Mouse (Mus musculus): ENCODE results near the gene Tbcd.
A peak's percentile ranks its signal among the peaks of the same experiment; 100 is the strongest.

Tbcd gene

DNA sequence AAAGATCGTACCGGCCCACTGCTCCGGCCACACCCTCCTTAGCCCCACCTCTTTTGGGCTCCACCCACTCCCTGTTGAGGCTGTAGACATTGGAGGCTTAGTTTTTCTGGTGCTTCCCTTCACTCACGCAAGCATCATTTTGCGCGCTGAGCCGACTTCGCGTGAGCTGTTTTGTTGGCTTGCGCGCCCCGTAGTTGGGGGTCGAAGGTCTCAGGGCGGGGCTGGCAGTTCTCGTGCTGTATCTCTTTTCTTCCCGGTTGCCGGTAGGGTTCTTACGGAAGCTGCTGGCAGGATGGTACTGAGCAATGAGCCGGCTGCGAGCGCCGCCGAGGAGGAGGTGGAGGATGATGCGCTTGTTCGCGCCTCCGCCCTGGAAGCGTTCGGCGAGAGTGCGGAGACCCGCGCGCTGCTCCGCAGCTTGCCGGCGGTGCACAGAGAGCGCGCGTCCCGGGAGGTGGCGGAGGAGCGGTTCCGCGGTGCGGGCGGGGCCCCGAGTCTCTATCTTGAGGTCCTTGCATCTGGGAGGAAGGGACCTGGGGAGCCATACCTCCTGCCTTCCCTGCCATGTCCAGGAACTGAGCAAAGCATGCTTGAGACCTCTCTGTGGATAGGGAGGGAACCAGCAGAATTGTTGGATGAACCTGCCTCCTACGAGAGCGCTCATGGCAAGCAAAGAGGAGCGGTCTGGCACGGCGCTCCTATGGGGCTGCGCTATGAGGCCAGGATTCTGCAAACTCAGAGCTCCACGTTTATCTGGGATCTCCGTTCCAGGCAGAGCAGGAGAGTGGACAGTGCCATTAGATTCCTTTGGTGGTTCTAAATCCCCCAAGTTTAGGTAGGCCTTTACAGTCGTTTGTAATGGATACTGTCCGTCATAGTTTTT lies at the start of gene Tbcd:
Gene Tbcd (plus strand): TSS at position 197 of the 883 bp plus-strand sequence.
- DNase-seq (ENCODE audit: low spot score in 2 of 2) = peak; percentile 96 to 98

DNA sequence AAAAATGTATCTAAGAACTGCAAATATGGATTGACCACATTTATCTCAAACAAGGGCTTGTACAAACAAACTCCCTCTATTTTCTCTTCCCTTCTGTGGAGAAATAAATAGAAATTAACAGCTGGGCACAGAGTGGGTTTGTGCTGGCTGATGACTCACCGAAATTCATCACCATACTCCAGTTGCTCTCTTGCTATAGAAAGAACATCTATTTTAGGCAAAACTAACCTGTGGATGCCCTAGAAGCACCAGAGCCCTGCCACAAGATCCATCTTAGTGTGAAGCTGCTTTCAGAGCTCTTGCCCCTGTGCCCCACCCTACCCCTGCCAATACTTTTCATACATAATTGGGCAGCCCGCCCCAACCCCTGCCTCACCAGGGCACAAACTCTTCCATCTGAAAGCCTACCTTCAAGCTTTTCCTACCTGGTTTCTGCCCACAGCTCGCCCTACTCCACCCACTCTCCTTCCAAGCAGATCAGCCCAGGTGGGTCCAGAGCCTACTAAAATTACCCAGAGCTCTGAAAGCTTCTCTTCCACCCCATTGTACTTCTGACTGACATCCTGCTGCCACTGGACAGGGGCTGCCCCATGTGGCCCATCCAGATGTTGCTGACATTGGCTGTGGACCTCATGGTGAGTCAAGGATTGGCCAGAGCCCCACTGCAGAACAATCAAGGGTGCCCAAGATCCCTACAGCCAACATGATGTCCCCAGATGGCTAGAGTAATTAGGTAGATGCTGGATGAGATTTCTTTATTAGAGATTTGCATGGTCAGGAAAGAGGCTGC lies 44.2 kb upstream of the Tbcd start:
- no peak for DNase-seq (ENCODE audit: low spot score in 2 of 2)

- DNase-seq (ENCODE audit: low spot score in 2 of 2) = no peak
Observed at GRCm38 (mm10) chr11:121414762-121415161, 37.0 kb upstream of the Tbcd start.

DNA sequence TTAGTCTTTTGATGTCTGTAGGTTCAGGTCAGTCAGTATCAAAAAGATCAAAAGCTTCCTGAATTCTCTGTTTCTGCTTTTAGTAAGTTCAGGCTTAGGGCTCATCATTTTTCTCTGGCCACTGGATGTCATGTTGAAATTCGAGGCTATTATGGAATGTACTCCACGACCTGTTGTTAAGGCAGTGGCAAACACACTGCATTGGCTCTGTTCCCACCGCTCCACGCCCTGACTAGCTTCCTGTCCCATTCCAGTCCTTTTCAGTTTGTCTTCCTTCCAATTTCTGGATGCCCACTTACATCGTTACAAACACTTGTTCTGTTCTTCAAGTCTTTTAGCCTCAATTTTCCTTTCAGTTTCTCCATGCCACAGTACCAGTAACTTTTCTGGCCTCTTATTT lies 36.4 kb upstream of the Tbcd start:
- DNase-seq (ENCODE audit: low spot score in 2 of 2) = no peak

- no peak for DNase-seq (ENCODE audit: low spot score in 2 of 2)
Observed at GRCm38 (mm10) chr11:121417971-121418370, 33.8 kb upstream of the Tbcd start.

DNA sequence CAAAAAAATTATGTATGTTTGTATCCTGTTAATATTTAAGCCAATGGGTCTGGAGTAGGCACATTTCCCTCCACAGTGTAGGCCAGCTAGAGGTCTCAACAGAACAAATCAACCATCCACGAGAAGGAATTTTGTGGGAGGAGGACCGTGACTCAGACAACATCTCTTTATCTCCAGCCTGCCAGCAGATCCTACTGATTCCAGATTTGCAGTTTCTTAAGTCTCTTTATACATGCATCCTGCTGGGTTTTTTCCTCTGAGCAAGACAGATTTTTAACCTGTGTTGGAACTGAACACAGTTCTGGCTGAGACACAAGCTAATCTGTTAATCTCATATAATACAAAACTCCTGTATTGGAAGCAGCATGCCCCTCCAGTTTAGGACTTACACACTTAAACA lies 32.8 kb upstream of the Tbcd start:
- DNase-seq (ENCODE audit: low spot score in 2 of 2) = no peak

- DNase-seq (ENCODE audit: low spot score in 2 of 2) = no peak
Observed at GRCm38 (mm10) chr11:121420379-121420778, 31.4 kb upstream of the Tbcd start.

GRCm38 (mm10) chr11:121420830-121421552 lies 30.8 kb upstream of the Tbcd start, which contains the start of gene Fn3krp:
Gene Fn3krp (plus strand): TSS chr11:121421401.
- DNase-seq (ENCODE audit: low spot score in 2 of 2) = peak; percentile 97

GRCm38 (mm10) chr11:121421553-121422173 lies 30.1 kb upstream of the Tbcd start:
- DNase-seq (ENCODE audit: low spot score in 2 of 2) = no peak

DNA sequence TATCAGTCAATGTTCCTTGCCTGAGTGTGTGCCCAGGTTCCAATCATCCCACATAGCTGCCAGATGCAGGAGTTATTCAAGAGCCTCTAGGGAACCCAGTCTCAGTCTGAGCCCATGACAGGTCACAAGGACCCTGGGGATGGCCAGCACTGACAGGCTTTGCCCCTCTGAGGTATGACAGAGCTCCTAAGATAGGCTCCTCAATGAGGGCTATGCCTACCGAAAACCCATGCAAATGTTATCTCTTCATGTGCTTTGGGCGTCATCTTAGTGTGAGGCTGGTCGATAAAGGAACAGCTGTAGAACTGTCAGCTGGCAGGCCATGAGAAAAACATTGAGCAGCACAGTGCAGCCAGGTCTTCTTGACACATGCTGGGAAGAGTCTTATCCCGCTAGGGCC lies 18.4 kb upstream of the Tbcd start:
- DNase-seq (ENCODE audit: low spot score in 2 of 2) = no peak

DNA sequence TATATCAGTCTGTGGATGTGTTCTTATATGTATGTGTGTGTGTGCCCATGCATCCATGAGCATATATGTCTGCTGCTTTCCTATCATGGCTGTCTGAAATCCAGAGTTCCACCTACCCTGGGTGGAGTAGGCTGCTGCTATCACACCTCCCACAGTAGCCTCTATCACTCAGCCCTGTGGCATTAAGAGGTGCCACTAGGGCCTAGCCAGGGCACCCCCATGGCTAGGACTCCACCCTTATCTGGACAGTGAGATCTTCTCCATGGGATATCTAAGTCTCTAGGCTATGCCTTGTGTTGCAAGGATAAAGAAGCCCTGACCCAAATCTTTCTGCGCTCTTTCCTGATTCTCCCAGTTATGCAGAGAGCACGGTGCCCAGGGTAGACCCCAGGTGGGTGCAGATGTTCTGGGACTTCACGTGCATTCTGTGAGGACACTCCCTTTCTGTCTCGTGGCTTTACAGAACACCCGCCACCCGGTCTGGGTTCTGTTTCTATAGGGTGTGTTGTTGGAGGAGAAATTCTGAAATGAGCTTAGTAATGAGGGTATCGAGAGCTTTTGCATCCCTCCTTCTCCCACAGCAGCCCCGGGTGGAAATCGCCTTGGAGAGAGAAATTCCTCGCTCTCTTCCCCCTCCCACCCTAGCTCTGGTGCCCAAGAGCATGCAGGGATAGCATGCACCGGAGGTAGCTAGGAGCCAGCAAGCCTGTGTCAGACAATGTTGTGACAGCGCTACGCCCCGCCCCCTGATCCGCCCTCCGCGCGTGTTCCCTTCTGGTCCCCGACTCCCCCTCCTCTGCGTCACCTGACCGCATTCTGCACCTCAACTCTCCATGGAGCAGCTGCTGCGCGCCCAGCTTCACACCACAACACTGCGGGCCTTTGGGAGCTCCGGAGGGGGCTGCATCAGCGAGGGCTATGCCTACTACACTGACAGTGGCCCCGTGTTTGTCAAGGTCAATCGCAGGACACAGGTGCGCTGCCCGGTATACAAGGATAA lies 17.3 kb upstream of the Tbcd start, which contains the start of gene Fn3k:
Gene Fn3k (plus strand): TSS at position 758 of the 1,000 bp plus-strand sequence.
- DNase-seq (ENCODE audit: low spot score in 2 of 2) = peak; percentile 88

GRCm38 (mm10) chr11:121437236-121437635 lies 14.5 kb upstream of the Tbcd start:
- DNase-seq (ENCODE audit: low spot score in 2 of 2) = no peak

- no peak for DNase-seq (ENCODE audit: low spot score in 2 of 2)
Observed at GRCm38 (mm10) chr11:121439686-121440292, 12.0 kb upstream of the Tbcd start.

DNA sequence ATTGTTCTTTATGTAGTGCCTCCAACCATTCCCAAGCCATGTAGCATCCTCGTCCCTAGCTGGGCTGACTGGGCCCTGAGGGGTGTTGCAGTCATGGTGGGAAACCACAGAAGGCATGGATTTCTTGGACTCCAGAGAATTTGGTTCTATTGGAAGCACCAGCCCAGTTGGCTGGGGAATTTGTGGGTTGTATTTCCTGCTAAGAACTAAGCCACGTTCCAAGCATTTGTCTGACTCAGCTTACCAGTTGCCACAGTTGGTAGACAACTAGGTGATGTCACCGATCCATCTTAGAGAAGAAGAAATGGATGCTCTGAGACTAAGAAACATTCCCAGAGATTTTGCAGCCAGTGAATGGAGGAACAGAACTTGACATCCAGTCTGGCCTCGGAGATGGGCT lies 10.1 kb upstream of the Tbcd start:
- DNase-seq (ENCODE audit: low spot score in 2 of 2) = no peak

- DNase-seq (ENCODE audit: low spot score in 2 of 2) = no peak
Observed at GRCm38 (mm10) chr11:121442076-121442475, 9.7 kb upstream of the Tbcd start.

GRCm38 (mm10) chr11:121451216-121451726 lies 478 bp upstream of the Tbcd start:
- no peak for DNase-seq (ENCODE audit: low spot score in 2 of 2)

DNA sequence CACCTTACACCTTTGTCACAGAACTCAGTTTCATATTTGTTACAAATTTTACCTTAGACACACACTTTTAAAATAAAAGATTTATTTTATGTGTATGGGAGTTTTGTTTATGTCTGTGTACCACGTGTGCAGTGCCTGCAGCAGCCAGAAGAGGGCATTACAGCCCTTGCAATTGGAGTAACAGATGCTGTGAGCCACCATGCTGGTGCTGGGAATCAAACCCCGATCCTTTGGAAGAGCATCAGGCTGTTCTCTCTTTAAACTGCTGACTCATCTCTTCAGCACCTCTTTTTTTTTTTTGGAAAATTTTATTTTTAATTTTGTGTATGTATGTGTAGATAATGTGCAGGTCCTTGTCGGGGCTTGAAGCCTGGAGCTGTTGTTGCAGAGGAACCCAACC lies 6.1 kb downstream of the Tbcd start:
- no peak for DNase-seq (ENCODE audit: low spot score in 2 of 2)

GRCm38 (mm10) chr11:121467408-121467807 lies 15.7 kb downstream of the Tbcd start:
- no peak for DNase-seq (ENCODE audit: low spot score in 2 of 2)

GRCm38 (mm10) chr11:121474831-121475230 lies 23.1 kb downstream of the Tbcd start:
- no peak for DNase-seq (ENCODE audit: low spot score in 2 of 2)
